Mouse (Mus musculus) liver, embryonic 15.5 days (tissue): Measurements from ENCODE around the gene Arhgef6. TPM values are rescaled to one million over a fixed set of nuclear protein-coding genes. Genes with fewer than 3 reads are reported as not detected.

Experiments used
- ATAC-seq: fragments of 200-750 bp; cut with Nextera tagmentation; 2 replicates; pipeline ENCODE4 v1.8.0; 2017; ENCODE audit warnings: moderate number of reproducible peaks, mild to moderate bottlenecking, moderate library complexity; ENCODE audit not compliant: insufficient read depth
- H3K27ac ChIP-seq: fragments of 300-500 bp; sonication (generic); replicated peaks from 2 replicates; pipeline ENCODE4 v1.5.1; 2015; ENCODE audit warnings: mild to moderate bottlenecking, inconsistent platforms
- H3K27me3 ChIP-seq: fragments of 300-500 bp; sonication (generic); 2 replicates; pipeline ENCODE4 v1.6.1; 2015; ENCODE audit warnings: mild to moderate bottlenecking, inconsistent platforms
- H3K36me3 ChIP-seq: fragments of 300-500 bp; sonication (generic); replicated peaks from 2 replicates; pipeline ENCODE4 v1.6.1; 2015; ENCODE audit warnings: moderate library complexity, mild to moderate bottlenecking, inconsistent platforms
- H3K4me1 ChIP-seq: fragments of 300-500 bp; sonication (generic); replicated peaks from 2 replicates; pipeline ENCODE4 v1.6.1; 2015; ENCODE audit warnings: inconsistent platforms
- H3K4me2 ChIP-seq: fragments of 300-500 bp; sonication (generic); 2 replicates; pipeline ENCODE4 v1.6.1; 2015; ENCODE audit warnings: moderate library complexity, mild to moderate bottlenecking, inconsistent platforms
- H3K4me3 ChIP-seq: fragments of 300-500 bp; sonication (generic); replicated peaks from 2 replicates; pipeline ENCODE4 v1.5.1; 2015; ENCODE audit warnings: mild to moderate bottlenecking, inconsistent platforms
- H3K9ac ChIP-seq: fragments of 300-500 bp; sonication (generic); 2 replicates; pipeline ENCODE4 v1.6.1; 2015; ENCODE audit warnings: moderate library complexity, mild to moderate bottlenecking, inconsistent platforms
- H3K9me3 ChIP-seq: fragments of 300-500 bp; sonication (generic); replicated peaks from 2 replicates; pipeline ENCODE4 v1.6.1; 2016; ENCODE audit warnings: inconsistent platforms
- WGBS: fragments of 180-500 bp; shearing (Covaris S2); methylation state at CpG from one replicate; pipeline ENCODE4 v1.1.7; 2015; ENCODE audit warnings: mixed read lengths; ENCODE audit not compliant: insufficient replicate concordance; 5-methylcytosine and 5-hydroxymethylcytosine counted together
- polyA plus RNA-seq: library from polyadenylated mRNA; unstranded; fragments of >200 nt; fragmentation: Nextera tagmentation; extraction: Ambion mirVana; gene quantifications from 2 replicates; pipeline ENCODE4 v1.2.1, GENCODE M21; 2015

The Arhgef6 gene
- polyA plus RNA-seq, 1 experiment from 2014 or later, result 5.7 TPM

DNA sequence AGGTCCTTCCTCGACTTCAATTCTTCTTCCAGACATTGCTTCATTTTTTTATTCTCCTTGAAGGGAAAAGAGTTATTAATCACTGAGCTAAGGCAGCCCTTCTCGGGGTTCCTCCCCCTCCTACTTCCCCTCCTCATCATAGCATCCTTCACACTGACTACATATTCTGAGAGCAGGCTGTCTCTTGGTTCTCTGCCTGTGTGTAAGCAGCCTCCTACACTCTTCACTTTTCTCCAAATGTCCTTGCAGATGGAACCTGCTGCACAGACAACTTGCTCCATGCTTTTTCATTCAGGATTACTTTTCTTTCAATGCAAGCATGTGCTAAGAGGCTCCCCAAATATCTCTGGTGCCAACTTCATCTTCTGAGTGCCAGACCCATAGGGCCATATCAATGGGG, 104.9 kb downstream of the Arhgef6 start:
- WGBS, result 50% methylated on average over 2 of the region's 2 CpGs
- no peak overlapping the region for H3K4me3 ChIP-seq
- H3K27me3 ChIP-seq, result no peaks in the 10 kb centered on the region
- no peak overlapping the region for H3K4me2 ChIP-seq
- H3K9me3 ChIP-seq, result no peaks in the 10 kb centered on the region
- no peaks in the 10 kb centered on the region for H3K36me3 ChIP-seq
- no peak overlapping the region for H3K27ac ChIP-seq
- H3K9ac ChIP-seq, result no peak overlapping the region
- no peak for ATAC-seq
- no peaks in the 10 kb centered on the region for H3K4me1 ChIP-seq

DNA sequence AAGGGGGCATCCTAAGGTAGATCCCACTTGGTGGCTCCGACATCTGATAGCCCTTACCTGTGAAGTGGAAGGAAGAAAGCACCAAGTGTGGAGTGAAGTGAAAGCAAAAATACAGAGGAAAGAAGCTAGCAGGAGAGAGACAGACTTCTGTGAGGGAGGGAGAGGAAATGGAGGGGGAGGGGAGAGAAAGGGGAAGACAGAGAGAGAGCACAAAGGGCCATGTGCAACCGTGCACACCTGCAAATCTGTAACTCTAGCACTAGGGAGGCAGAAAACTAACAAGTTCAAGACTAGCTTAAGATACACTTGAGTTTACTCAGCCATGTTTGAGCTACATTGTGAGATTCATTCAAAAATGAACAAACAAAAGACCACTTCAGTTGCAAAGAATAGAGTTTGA, 110.4 kb downstream of the Arhgef6 start:
- H3K4me3 ChIP-seq, result no peak overlapping the region
- H3K27ac ChIP-seq, result no peak overlapping the region
- H3K4me1 ChIP-seq, result no peaks in the 10 kb centered on the region
- ATAC-seq, result no peak
- no peak overlapping the region for H3K4me2 ChIP-seq
- no peak overlapping the region for H3K9ac ChIP-seq
- H3K9me3 ChIP-seq, result no peaks in the 10 kb centered on the region
- WGBS, result 39% methylated on average over 2 of the region's 2 CpGs
- H3K36me3 ChIP-seq, result no peaks in the 10 kb centered on the region
- H3K27me3 ChIP-seq, result no peaks in the 10 kb centered on the region

DNA sequence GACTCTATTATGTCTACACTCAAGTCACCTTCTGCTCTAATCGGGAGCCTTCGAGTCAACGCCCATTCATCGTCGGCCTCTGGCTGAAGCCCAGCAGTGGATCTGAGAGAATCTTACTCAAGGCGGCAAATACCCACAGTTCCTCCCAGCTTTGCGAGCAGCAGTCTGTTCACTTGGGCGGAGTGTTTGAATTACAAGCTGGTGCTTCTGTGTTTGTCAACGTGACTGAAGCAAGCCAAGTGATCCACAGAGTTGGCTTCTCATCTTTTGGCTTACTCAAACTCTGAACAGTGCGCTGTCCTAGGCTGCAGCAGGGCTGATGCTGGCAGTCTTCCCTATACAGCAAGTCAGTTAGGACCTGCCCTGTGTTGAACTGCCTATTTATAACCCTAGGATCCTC, 115.2 kb downstream of the Arhgef6 start:
- WGBS, result 80% methylated on average over 10 of the region's 10 CpGs
- H3K4me2 ChIP-seq, result no peak overlapping the region
- H3K27me3 ChIP-seq, result no peaks in the 10 kb centered on the region

DNA sequence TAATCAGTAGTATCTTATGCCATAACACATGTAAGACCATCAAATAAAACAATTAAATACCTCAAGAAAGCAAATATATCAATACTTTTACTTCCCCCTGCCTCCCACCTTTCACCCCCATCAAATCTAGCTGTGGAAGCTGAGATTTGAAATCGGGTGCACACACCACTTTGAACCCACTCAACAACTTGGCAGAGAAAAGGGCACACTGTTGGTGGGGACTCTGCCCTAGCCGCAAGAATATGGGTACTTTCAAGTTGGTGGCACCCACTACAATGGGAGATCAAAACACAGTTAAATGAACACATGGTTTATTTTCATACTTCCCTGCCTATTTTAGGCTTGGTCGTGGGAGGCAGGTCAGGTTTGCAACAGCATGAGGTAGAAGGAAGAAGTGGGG, 116.6 kb downstream of the Arhgef6 start:
- WGBS, result 54% methylated on average over 3 of the region's 3 CpGs
- no peak overlapping the region for H3K4me3 ChIP-seq
- H3K27me3 ChIP-seq, result no peaks in the 10 kb centered on the region
- no peaks in the 10 kb centered on the region for H3K4me1 ChIP-seq
- no peaks in the 10 kb centered on the region for H3K9me3 ChIP-seq
- no peaks in the 10 kb centered on the region for H3K36me3 ChIP-seq
- no peak for ATAC-seq
- no peak overlapping the region for H3K4me2 ChIP-seq
- no peak overlapping the region for H3K9ac ChIP-seq
- no peak overlapping the region for H3K27ac ChIP-seq

More for the DNA sequence above, 115.2 kb downstream of the Arhgef6 start:
- Histone ChIP-seq H3K4me3 (no peak overlapping the region), H3K27ac (no peak overlapping the region), H3K36me3 (no peaks in the 10 kb centered on the region), H3K9ac (no peak overlapping the region), H3K9me3 (no peaks in the 10 kb centered on the region), H3K4me1 (no peaks in the 10 kb centered on the region)
- no peak for ATAC-seq

DNA sequence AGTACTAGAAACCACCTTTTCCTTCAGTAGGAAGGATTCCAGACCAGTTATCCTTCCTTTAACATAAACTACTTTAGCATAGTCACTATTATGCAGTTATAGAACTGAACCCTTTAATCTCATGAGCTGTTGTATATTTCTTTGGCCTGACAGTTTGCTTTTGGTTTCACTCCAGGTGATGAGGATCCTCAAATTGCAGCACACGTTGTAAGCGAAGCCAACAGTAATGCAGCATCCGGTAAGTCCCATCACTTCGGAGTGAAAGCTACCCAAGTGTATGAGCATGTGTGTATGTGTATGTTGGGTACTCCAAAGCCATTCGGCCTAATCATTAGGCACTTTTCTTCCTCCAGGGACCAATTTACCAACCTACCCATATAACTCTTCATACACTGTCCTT, 119.0 kb downstream of the Arhgef6 start:
- no peaks in the 10 kb centered on the region for H3K9me3 ChIP-seq
- 81% methylated on average over 5 of the region's 5 CpGs for WGBS
- no peaks in the 10 kb centered on the region for H3K27me3 ChIP-seq
- no peak overlapping the region for H3K4me3 ChIP-seq
- H3K27ac ChIP-seq, result no peak overlapping the region
- no peaks in the 10 kb centered on the region for H3K36me3 ChIP-seq
- H3K4me1 ChIP-seq, result no peaks in the 10 kb centered on the region
- H3K9ac ChIP-seq, result no peak overlapping the region
- no peak overlapping the region for H3K4me2 ChIP-seq
- ATAC-seq, result no peak

DNA sequence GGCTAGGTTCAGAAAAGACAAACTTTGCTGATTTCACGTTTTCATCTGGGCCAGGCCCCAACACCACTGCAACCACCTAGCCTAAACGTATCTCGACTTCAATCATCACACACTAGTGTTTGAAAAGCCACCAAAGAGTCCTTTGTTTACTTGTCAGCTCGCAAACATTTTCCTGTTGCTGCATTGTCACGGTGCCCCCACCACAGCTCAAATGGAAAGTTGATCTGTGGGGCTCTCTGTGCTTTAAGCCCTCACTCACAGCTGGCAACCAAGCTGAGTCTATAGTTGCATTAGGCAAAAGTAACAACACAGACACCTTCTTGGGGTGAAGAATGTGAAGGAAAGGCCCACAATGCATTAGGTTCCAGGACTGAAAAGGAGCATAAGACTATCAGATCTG, 122.3 kb downstream of the Arhgef6 start:
- no peak overlapping the region for H3K4me2 ChIP-seq
- no peak overlapping the region for H3K4me3 ChIP-seq
- H3K4me1 ChIP-seq, result no peaks in the 10 kb centered on the region
- H3K9me3 ChIP-seq, result no peaks in the 10 kb centered on the region
- 45% methylated on average over 5 of the region's 5 CpGs for WGBS
- H3K9ac ChIP-seq, result no peak overlapping the region
- no peak overlapping the region for H3K27ac ChIP-seq
- no peaks in the 10 kb centered on the region for H3K27me3 ChIP-seq
- no peaks in the 10 kb centered on the region for H3K36me3 ChIP-seq
- ATAC-seq, result no peak

DNA sequence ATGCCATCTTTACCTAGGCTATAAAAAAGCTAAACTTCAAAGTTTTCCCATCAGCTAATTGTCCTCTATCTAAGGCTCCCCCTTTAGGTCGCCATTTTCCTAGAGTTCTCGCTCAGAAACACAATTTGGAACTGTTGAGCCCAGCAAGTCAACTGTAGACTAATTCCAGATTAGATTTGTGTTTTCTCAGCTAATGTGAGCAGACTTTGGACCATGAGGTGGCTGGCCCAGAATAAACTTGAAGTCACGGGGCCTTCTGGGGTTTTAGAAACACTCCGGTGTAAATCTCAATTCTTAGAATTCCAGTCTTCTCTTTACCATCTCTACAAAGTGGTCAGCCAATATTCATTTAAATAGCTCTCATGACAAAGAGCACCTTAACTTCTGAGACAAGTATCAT, 123.0 kb downstream of the Arhgef6 start:
- 76% methylated on average over 4 of the region's 4 CpGs for WGBS
- Histone ChIP-seq H3K27me3 (no peaks in the 10 kb centered on the region), H3K9me3 (no peaks in the 10 kb centered on the region), H3K9ac (no peak overlapping the region), H3K27ac (no peak overlapping the region), H3K4me2 (no peak overlapping the region), H3K36me3 (no peaks in the 10 kb centered on the region), H3K4me3 (no peak overlapping the region), H3K4me1 (no peaks in the 10 kb centered on the region)
- no peak for ATAC-seq

DNA sequence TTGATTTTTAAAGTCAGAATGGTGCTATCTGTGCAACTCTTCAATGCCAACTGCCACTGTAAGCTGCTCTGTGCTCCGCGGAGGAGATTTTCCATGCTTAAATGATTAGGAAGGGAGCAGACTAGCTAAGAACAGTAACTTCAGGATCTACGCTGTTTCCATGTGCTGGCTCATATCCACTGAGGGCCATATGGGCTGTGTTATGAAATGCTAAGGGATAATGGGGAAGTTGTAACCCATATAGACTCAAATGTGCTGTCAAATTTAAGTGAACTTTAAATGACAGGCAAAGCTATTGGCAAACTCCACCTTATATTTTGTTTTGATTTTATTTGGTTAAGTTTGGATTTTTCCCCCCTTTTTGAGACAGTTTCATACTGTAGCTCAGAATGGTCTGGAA, 125.7 kb downstream of the Arhgef6 start:
- Histone ChIP-seq H3K4me2 (no peak overlapping the region), H3K36me3 (no peaks in the 10 kb centered on the region), H3K9me3 (no peaks in the 10 kb centered on the region)

DNA sequence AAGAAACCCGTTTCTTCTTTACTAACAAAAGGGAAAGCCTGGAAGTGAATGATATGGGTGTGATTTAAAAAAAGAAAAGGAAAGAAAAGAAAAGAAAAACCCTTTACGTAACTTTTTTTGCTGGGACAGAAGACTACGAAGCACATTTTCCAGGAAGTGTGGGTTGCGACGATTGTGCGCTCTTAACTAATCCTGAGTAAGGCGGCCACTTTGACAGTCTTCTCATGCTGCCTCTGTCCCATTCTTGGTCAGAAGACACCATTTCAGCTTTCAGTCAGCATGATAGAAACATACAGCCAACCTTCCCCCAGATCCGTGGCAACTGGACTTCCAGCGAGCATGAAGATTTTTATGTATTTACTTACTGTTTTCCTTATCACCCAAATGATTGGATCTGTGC, 126.7 kb downstream of the Arhgef6 start, which contains the start of gene Cd40lg:
Gene Cd40lg (plus strand): TSS at position 268 of the 400 bp plus-strand sequence.
- no peak within 1 kb of the TSS for H3K9ac ChIP-seq
- WGBS, result 61% methylated on average over 9 of the region's 9 CpGs
- no peak for ATAC-seq

More for the DNA sequence above, 125.7 kb downstream of the Arhgef6 start:
- H3K4me3 ChIP-seq, result no peak overlapping the region
- WGBS, result 69% methylated on average over 3 of the region's 3 CpGs
- H3K27me3 ChIP-seq, result no peaks in the 10 kb centered on the region
- no peak overlapping the region for H3K9ac ChIP-seq
- ATAC-seq, result no peak
- no peak overlapping the region for H3K27ac ChIP-seq
- no peaks in the 10 kb centered on the region for H3K4me1 ChIP-seq

DNA sequence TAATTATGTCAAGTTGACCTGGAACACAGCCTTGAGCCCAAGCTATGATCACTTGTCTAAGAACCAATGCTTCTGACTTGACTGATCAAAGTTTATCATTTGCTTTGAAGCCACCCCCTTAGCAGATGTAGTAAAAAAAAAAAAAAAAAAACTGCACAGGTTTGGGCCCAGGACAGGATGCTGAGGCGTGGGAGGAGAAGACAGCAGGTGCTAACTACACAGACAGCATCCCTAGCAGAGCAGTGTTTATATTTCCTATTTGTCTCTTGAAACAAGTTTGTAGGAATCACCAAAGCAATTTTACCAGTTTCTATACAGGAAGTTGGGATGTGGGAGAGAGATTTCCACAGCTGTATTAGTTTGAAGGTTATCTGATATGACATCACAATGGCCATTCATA, 127.9 kb downstream of the Arhgef6 start:
- no peak overlapping the region for H3K27ac ChIP-seq
- H3K27me3 ChIP-seq, result no peaks in the 10 kb centered on the region
- ATAC-seq, result no peak
- H3K4me1 ChIP-seq, result no peaks in the 10 kb centered on the region
- H3K9me3 ChIP-seq, result no peaks in the 10 kb centered on the region
- H3K4me3 ChIP-seq, result no peak overlapping the region
- no peak overlapping the region for H3K4me2 ChIP-seq
- H3K36me3 ChIP-seq, result no peaks in the 10 kb centered on the region
- 64% methylated on average over 1 of the region's 1 CpGs for WGBS
- H3K9ac ChIP-seq, result no peak overlapping the region

More for the DNA sequence above, 126.7 kb downstream of the Arhgef6 start, which contains the start of gene Cd40lg:
- Histone ChIP-seq H3K27ac (no peak within 1 kb of the TSS), H3K4me3 (no peak within 1 kb of the TSS), H3K4me2 (no peak within 1 kb of the TSS), H3K36me3 (no peaks in the 10 kb centered on the region), H3K27me3 (no peaks in the 10 kb centered on the region), H3K4me1 (no peaks in the 10 kb centered on the region), H3K9me3 (no peaks in the 10 kb centered on the region)

DNA sequence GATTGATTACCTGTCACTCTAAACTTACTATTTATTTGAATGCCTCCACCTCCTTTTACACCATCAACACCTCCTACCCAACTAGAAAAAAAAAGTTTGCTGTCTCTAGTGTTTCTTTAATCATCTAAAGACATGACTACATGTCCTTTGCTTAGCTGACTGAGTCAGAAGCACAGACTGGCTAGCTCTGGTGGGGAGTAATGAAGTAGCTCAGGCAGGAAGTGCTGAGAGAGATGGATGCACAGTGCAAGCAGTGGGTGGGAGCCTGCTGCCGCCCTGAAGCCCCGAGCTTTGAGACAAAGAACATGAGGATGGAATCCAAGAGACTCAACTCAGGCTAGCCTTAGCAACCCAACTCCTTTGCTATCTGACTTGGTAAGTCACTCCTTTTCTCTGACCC, 138.1 kb downstream of the Arhgef6 start:
- Histone ChIP-seq H3K9me3 (no peaks in the 10 kb centered on the region), H3K4me2 (no peak overlapping the region), H3K36me3 (no peaks in the 10 kb centered on the region), H3K27me3 (no peaks in the 10 kb centered on the region), H3K4me1 (no peaks in the 10 kb centered on the region), H3K27ac (no peak overlapping the region), H3K9ac (no peak overlapping the region), H3K4me3 (no peak overlapping the region)
- ATAC-seq, result no peak
- WGBS, result 43% methylated on average over 2 of the region's 2 CpGs

DNA sequence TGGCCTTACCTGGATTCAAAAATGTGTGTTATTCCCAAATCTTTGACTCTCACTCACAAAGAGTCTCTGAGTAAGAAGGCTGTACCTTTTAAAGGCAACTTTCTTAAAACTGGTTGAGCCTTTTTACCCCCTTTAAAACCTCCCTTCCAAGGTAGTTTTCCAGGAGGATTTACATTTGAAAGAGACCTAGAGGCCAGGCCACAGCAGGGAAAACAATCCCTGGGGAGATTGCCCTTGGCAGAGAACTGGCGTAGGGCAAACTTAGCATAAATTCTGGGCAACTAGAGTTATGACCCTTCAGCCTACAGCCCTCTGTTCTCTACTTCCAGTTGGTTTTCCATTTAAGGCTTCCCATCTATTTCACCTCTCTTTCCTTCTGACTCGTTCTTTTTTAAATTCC, 140.5 kb downstream of the Arhgef6 start:
- H3K4me3 ChIP-seq, result no peak overlapping the region
- no peak overlapping the region for H3K27ac ChIP-seq
- no peaks in the 10 kb centered on the region for H3K4me1 ChIP-seq
- H3K27me3 ChIP-seq, result no peaks in the 10 kb centered on the region
- H3K9ac ChIP-seq, result no peak overlapping the region
- no peak for ATAC-seq
- WGBS, result 23% methylated on average over 2 of the region's 2 CpGs
- no peaks in the 10 kb centered on the region for H3K36me3 ChIP-seq
- H3K9me3 ChIP-seq, result no peaks in the 10 kb centered on the region
- H3K4me2 ChIP-seq, result no peak overlapping the region
